Mouse (Mus musculus) ovary, postnatal 36 days (tissue): ENCODE results near the gene Aldh1l2.

Source experiments
- DNase-seq: peaks from one replicate; pipeline ENCODE4 v3.0.0; 2022; ENCODE audit warnings: low spot score, mixed read lengths

Gene Aldh1l2

DNA sequence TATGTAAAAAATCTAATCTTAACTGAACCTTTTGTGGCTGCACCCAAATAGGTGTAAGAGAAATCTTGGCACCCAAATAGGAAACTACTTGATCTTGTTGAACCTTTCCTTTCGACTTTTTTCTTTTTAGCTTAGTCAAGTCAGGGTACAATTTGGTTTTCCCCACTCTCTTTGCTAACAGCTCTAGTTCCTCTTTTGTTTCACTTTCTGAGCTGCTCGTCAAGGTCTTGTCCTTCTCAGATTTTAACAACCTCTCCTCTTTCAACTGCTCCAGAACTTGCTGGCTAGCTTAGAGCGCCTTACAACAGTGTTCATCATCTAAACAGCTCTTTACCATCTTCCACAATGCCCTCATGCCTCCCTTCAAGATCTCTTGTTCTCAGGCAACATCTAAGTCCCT, 76.4 kb downstream of the Aldh1l2 start:
- DNase-seq = no peak

DNA sequence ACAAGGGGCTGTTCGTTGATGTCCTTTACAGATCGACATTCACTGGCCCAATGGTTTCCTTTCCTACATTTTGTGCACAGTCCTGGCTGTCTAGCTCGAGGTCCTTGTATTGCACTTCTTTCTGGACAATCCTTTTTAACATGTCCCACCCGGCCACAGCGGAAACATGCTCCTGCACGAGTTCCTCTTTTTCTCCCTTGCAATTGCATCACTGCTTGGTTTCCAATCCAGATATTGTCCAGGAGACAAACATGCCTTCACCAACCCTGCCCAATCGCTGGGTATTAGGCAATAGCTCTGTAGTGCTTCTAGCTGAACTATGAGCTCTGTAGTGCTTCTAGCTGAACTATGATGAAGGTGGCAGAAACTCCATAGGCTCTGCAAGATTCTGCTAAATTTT, 85.4 kb downstream of the Aldh1l2 start:
- DNase-seq = no peak
